Comparison of ENCODE assay signal across 26 mouse cellular contexts in genomic region chr14:120505918-120506317, GRCm38 (mm10). TPM values are rescaled to one million over a fixed set of nuclear protein-coding genes. Genes with fewer than 3 reads are reported as not detected.
A peak's percentile ranks its signal among the peaks of the same experiment; 100 is the strongest.
DNase-seq lines count a peak whose midpoint lies in the region; ATAC-seq and TF ChIP-seq lines count a peak whose summit lies in the region.
"Had no signal": no experiment of that assay in that cellular context is flagged by ENCODE, and none has a peak within 500 bp of the region (broad histone marks: within the 10 kb centered on the region; RNA-seq: fewer than 3 reads in every experiment).

No protein-coding gene starts in this region.

- intact Hi-C loops in heart, postnatal 10 days (cut with DNase I): no loop called here

- peak; percentile 64 for DNase-seq in heart, adult 11 months
- DNase-seq in heart, postnatal 10 days: no peak
- no peak for DNase-seq in lung, postnatal 0 days (ENCODE audit: low spot score)
- no peak for DNase-seq in lung, postnatal 25 days (ENCODE audit: low spot score)
- DNase-seq in adrenal gland, adult 8-10 months: no peak
- DNase-seq: adrenal gland, postnatal 10 days; adrenal gland, postnatal 25 days; B cell, adult 2 months; cerebellum, adult 11 months; cerebellum, adult 18-20 months; cerebellum, adult 8-10 months; cerebellum, adult 9-11 months; cerebellum, postnatal 14 days; cerebellum, postnatal 36 days; embryo, embryonic 11 days had no signal

- H3K27ac ChIP-seq in lung, postnatal 0 days (ENCODE audit: low read length): no peak overlapping the region
- H3K27ac ChIP-seq: embryonic facial prominence, embryonic 13.5 days; embryonic facial prominence, embryonic 15.5 days; forebrain, embryonic 10.5 days; forebrain, embryonic 12.5 days had no signal

- ATAC-seq in lung, postnatal 0 days: 0 out of 2 replicates have a peak, but pooled peaks have one; percentile 11
- ATAC-seq: activated CD4-positive, CD25-positive, alpha-beta regulatory T cell, adult 4 months; CD4-positive, CD25-positive, alpha-beta regulatory T cell, adult 4 months; forebrain, embryonic 14.5 days; forebrain, embryonic 16.5 days; Patski had no signal

- H3K36me3 ChIP-seq in lung, postnatal 0 days (ENCODE audit: insufficient read depth, low read length): 0 out of 2 replicates have a peak, but pooled peaks cover 3% of the 10 kb centered on the region

- no peaks in the 10 kb centered on the region for H3K9me3 ChIP-seq in lung, postnatal 0 days (ENCODE audit: low read length)
- H3K9me3 ChIP-seq: embryonic facial prominence, embryonic 13.5 days; embryonic facial prominence, embryonic 15.5 days; forebrain, embryonic 10.5 days; forebrain, embryonic 12.5 days had no signal

- TF ChIP-seq EP300 in lung, postnatal 0 days (IDR thresholded peaks at IDR 0.05): no peak

- H3K9ac ChIP-seq in lung, postnatal 0 days (replicated peaks; ENCODE audit: low read depth): no peak overlapping the region
- H3K9ac ChIP-seq: embryonic facial prominence, embryonic 13.5 days; embryonic facial prominence, embryonic 15.5 days; forebrain, embryonic 12.5 days had no signal

- H3K4me3 ChIP-seq in lung, postnatal 0 days (ENCODE audit: low read depth, low read length): no peak overlapping the region
- H3K4me3 ChIP-seq: embryonic facial prominence, embryonic 13.5 days; embryonic facial prominence, embryonic 15.5 days; erythroblast, embryonic 14.5 days; forebrain, embryonic 10.5 days; forebrain, embryonic 12.5 days had no signal

- no peak overlapping the region for H3K4me2 ChIP-seq in lung, postnatal 0 days (replicated peaks; ENCODE audit: low read depth, low read length)
- H3K4me2 ChIP-seq: embryonic facial prominence, embryonic 13.5 days; embryonic facial prominence, embryonic 15.5 days; forebrain, embryonic 12.5 days had no signal

- H3K27me3 ChIP-seq in lung, postnatal 0 days (replicated peaks; ENCODE audit: insufficient read depth, low read length): no peaks in the 10 kb centered on the region
- H3K27me3 ChIP-seq: CH12.LX; embryonic facial prominence, embryonic 13.5 days; embryonic facial prominence, embryonic 15.5 days; forebrain, embryonic 12.5 days; Patski had no signal

- TF ChIP-seq CTCF in lung, postnatal 0 days (IDR thresholded peaks at IDR 0.05): no peak

- no peaks in the 10 kb centered on the region for H3K4me1 ChIP-seq in lung, postnatal 0 days (ENCODE audit: insufficient read depth, low read depth, low read length)
- H3K4me1 ChIP-seq: embryonic facial prominence, embryonic 15.5 days had no signal

- WGBS in lung, postnatal 0 days: 76% methylated on average over 6 of the region's 6 CpGs

RNA-seq across cellular contexts. Expression of gene Rap2a, which starts 27.7 kb away (rescaled TPM):
- 10 to 100 TPM; 20.2 to 24.0 TPM for total RNA-seq in heart, postnatal 10 days (2021)
- polyA plus RNA-seq in lung, postnatal 0 days (2015; fragmentation: Nextera tagmentation; extraction: Ambion mirVana): 48.4 and 62.8 TPM in 2 replicates
- total RNA-seq in adrenal gland, adult 8-10 months (2022): 10 to 100 TPM; 18.7 to 22.9 (median 20.3) TPM
